Mouse (Mus musculus) midbrain, embryonic 10.5 days (tissue): Measurements from ENCODE around the gene Pus3. TPM values are rescaled to one million over a fixed set of nuclear protein-coding genes. Genes with fewer than 3 reads are reported as not detected.

Experiments used
- DNase-seq: peaks from one replicate; pipeline ENCODE4 v3.0.0-alpha.2; 2017; ENCODE audit warnings: low spot score
- H3K27ac ChIP-seq: fragments of 300-500 bp; sonication (generic); replicated peaks from 2 replicates; pipeline ENCODE4 v1.5.1; 2016; ENCODE audit warnings: mild to moderate bottlenecking
- H3K27me3 ChIP-seq: fragments of 300-500 bp; sonication (generic); 2 replicates; pipeline ENCODE4 v1.6.1; 2016; ENCODE audit warnings: low read depth, mild to moderate bottlenecking; ENCODE audit not compliant: poor library complexity, severe bottlenecking
- H3K36me3 ChIP-seq: fragments of 300-500 bp; sonication (generic); 2 replicates; pipeline ENCODE4 v1.6.1; 2016; ENCODE audit warnings: mild to moderate bottlenecking, moderate library complexity
- H3K4me1 ChIP-seq: fragments of 300-500 bp; sonication (generic); 2 replicates; pipeline ENCODE4 v1.6.1; 2016
- H3K4me3 ChIP-seq: fragments of 300-500 bp; sonication (generic); 2 replicates; pipeline ENCODE4 v1.5.1; 2016; ENCODE audit warnings: mild to moderate bottlenecking, moderate library complexity
- H3K9me3 ChIP-seq: fragments of 300-500 bp; sonication (generic); replicated peaks from 2 replicates; pipeline ENCODE4 v1.6.1; 2016; ENCODE audit warnings: mild to moderate bottlenecking
- WGBS: fragments of 180-500 bp; shearing (Covaris S2); methylation state at CpG from one replicate; pipeline ENCODE4 v1.1.7; 2016; 5-methylcytosine and 5-hydroxymethylcytosine counted together
- polyA plus RNA-seq: library from polyadenylated mRNA; unstranded; fragments of >200 nt; fragmentation: Nextera tagmentation; extraction: Ambion mirVana; gene quantifications from 2 replicates; pipeline ENCODE4 v1.2.1, GENCODE M21; 2016

The Pus3 gene
- polyA plus RNA-seq, 1 experiment from 2014 or later = 18.5 TPM

GRCm38 (mm10) chr9:35556494-35557102 is 1.8 kb upstream of the Pus3 start:
- H3K36me3 ChIP-seq = peaks cover 9% of the 10 kb centered on the region
- WGBS = 79% methylated on average over 12 of the region's 12 CpGs
- peak; percentile 4 for DNase-seq

GRCm38 (mm10) chr9:35559009-35559890 is 855 bp downstream of the Pus3 start:
- H3K4me3 ChIP-seq = peak overlapping the region; percentile 67
- H3K27ac ChIP-seq = peak overlapping the region; percentile 83
- DNase-seq = peak; percentile 92
- peaks cover 27% of the 10 kb centered on the region for H3K27me3 ChIP-seq
- H3K9me3 ChIP-seq = no peaks in the 10 kb centered on the region
- 2% methylated on average over 31 of the region's 31 CpGs for WGBS
- H3K4me1 ChIP-seq = peaks cover 25% of the 10 kb centered on the region
- H3K36me3 ChIP-seq = peaks cover 35% of the 10 kb centered on the region

More at GRCm38 (mm10) chr9:35556494-35557102, 1.8 kb upstream of the Pus3 start:
- Histone ChIP-seq H3K4me3 (no peak overlapping the region), H3K9me3 (no peaks in the 10 kb centered on the region), H3K4me1 (peaks cover 25% of the 10 kb centered on the region), H3K27ac (no peak overlapping the region), H3K27me3 (peaks cover 27% of the 10 kb centered on the region)

GRCm38 (mm10) chr9:35561076-35561475 is 2.7 kb downstream of the Pus3 start:
- peaks cover 25% of the 10 kb centered on the region for H3K4me1 ChIP-seq
- no peak overlapping the region for H3K4me3 ChIP-seq
- H3K36me3 ChIP-seq = peaks cover 53% of the 10 kb centered on the region
- 96% methylated on average over 11 of the region's 11 CpGs for WGBS
- H3K27ac ChIP-seq = no peak overlapping the region
- no peaks in the 10 kb centered on the region for H3K9me3 ChIP-seq
- H3K27me3 ChIP-seq = peaks cover 19% of the 10 kb centered on the region
- DNase-seq = no peak

- Histone ChIP-seq H3K27me3 (peaks cover 14% of the 10 kb centered on the region), H3K9me3 (no peaks in the 10 kb centered on the region), H3K4me1 (peaks cover 25% of the 10 kb centered on the region), H3K4me3 (no peak overlapping the region), H3K27ac (no peak overlapping the region), H3K36me3 (peaks cover 59% of the 10 kb centered on the region)
- 88% methylated on average over 6 of the region's 6 CpGs for WGBS
- DNase-seq = no peak
Observed at GRCm38 (mm10) chr9:35561583-35561982, 3.2 kb downstream of the Pus3 start.

- WGBS = 90% methylated on average over 5 of the region's 5 CpGs
Observed at GRCm38 (mm10) chr9:35564536-35565240, 6.3 kb downstream of the Pus3 start.

GRCm38 (mm10) chr9:35567995-35568394 is 9.6 kb downstream of the Pus3 start:
- H3K4me1 ChIP-seq = peaks cover 22% of the 10 kb centered on the region
- H3K36me3 ChIP-seq = peaks cover 55% of the 10 kb centered on the region
- peaks cover 4% of the 10 kb centered on the region; the same call in 1 of the 2 replicates for H3K27me3 ChIP-seq
- H3K27ac ChIP-seq = no peak overlapping the region
- WGBS = 86% methylated on average over 3 of the region's 3 CpGs
- no peaks in the 10 kb centered on the region for H3K9me3 ChIP-seq
- no peak for DNase-seq
- no peak overlapping the region for H3K4me3 ChIP-seq

More at GRCm38 (mm10) chr9:35564536-35565240, 6.3 kb downstream of the Pus3 start:
- no peak for DNase-seq
- no peak overlapping the region for H3K27ac ChIP-seq
- H3K27me3 ChIP-seq = no peaks in the 10 kb centered on the region
- H3K4me3 ChIP-seq = no peak overlapping the region
- H3K9me3 ChIP-seq = no peaks in the 10 kb centered on the region
- H3K4me1 ChIP-seq = peaks cover 23% of the 10 kb centered on the region
- H3K36me3 ChIP-seq = peaks cover 77% of the 10 kb centered on the region

GRCm38 (mm10) chr9:35569571-35570534 is 11.5 kb downstream of the Pus3 start, which contains the start of the genes Pate2 and Hyls1:
Gene Pate2 (plus strand): TSS chr9:35570284.
Gene Hyls1 (minus strand): TSS chr9:35570398.
- H3K4me3 ChIP-seq = peak within 1 kb of the TSS; percentile 82
- WGBS = under 1% methylated on average over 86 of the region's 86 CpGs
- no peaks in the 10 kb centered on the region for H3K9me3 ChIP-seq
- peak within 1 kb of the TSS; percentile 96 for H3K27ac ChIP-seq
- peaks cover 22% of the 10 kb centered on the region for H3K27me3 ChIP-seq
- H3K4me1 ChIP-seq = peaks cover 29% of the 10 kb centered on the region
- DNase-seq = peak; percentile 92
- H3K36me3 ChIP-seq = peaks cover 36% of the 10 kb centered on the region

GRCm38 (mm10) chr9:35570663-35571062 is 12.3 kb downstream of the Pus3 start:
- no peak for DNase-seq
- Histone ChIP-seq H3K9me3 (no peaks in the 10 kb centered on the region), H3K4me3 (peak overlapping the region; percentile 82), H3K4me1 (peaks cover 29% of the 10 kb centered on the region), H3K36me3 (peaks cover 28% of the 10 kb centered on the region), H3K27ac (peak overlapping the region; percentile 96), H3K27me3 (peaks cover 30% of the 10 kb centered on the region)
- WGBS = 14% methylated on average over 5 of the region's 5 CpGs

- H3K27ac ChIP-seq = no peak overlapping the region
- WGBS = 6% methylated on average over 32 of the region's 32 CpGs
- H3K27me3 ChIP-seq = peaks cover 40% of the 10 kb centered on the region
- peak; percentile 25 for DNase-seq
- peak overlapping the region; percentile 51 for H3K4me3 ChIP-seq
- peaks cover 14% of the 10 kb centered on the region for H3K4me1 ChIP-seq
- H3K36me3 ChIP-seq = no peaks in the 10 kb centered on the region
- no peaks in the 10 kb centered on the region for H3K9me3 ChIP-seq
Observed at GRCm38 (mm10) chr9:35574416-35574815, 16.0 kb downstream of the Pus3 start.

- no peak for DNase-seq
- H3K27me3 ChIP-seq = no peaks in the 10 kb centered on the region
- no peaks in the 10 kb centered on the region for H3K9me3 ChIP-seq
- no peak overlapping the region for H3K27ac ChIP-seq
- no peaks in the 10 kb centered on the region for H3K36me3 ChIP-seq
- 53% methylated on average over 1 of the region's 1 CpGs for WGBS
- H3K4me3 ChIP-seq = no peak overlapping the region
- H3K4me1 ChIP-seq = no peaks in the 10 kb centered on the region
Observed at GRCm38 (mm10) chr9:35587674-35588073, 29.3 kb downstream of the Pus3 start.

- Histone ChIP-seq H3K4me3 (no peak overlapping the region), H3K9me3 (peaks cover 8% of the 10 kb centered on the region; the same call in 1 of the 2 replicates), H3K27me3 (no peaks in the 10 kb centered on the region), H3K27ac (no peak overlapping the region), H3K4me1 (no peaks in the 10 kb centered on the region), H3K36me3 (no peaks in the 10 kb centered on the region)
- 24% methylated on average over 2 of the region's 2 CpGs for WGBS
- DNase-seq = no peak
Observed at GRCm38 (mm10) chr9:35592903-35593302, 34.5 kb downstream of the Pus3 start.
